Mouse (Mus musculus) thymus, postnatal 14 days (tissue): ENCODE data around the gene Coro1b.
A peak's percentile ranks its signal among the peaks of the same experiment; 100 is the strongest.

Experiments
- DNase-seq: peaks from one replicate; pipeline ENCODE4 v3.0.0; 2021

Gene Coro1b

GRCm38 (mm10) chr19:4148491-4148806 is at the start of gene Coro1b:
TSS of gene Coro1b (plus strand) at chr19:4148619.
- peak; percentile 96 for DNase-seq

GRCm38 (mm10) chr19:4099056-4099455 is 49.4 kb upstream of the Coro1b start:
- DNase-seq: peak; percentile 96

GRCm38 (mm10) chr19:4099837-4100717 is 48.3 kb upstream of the Coro1b start, which contains the start of gene Pitpnm1:
TSS of gene Pitpnm1 (plus strand) at chr19:4099998.
- peak; percentile 87 for DNase-seq

GRCm38 (mm10) chr19:4100718-4101261 is 47.6 kb upstream of the Coro1b start:
- peak; percentile 75 for DNase-seq

- no peak for DNase-seq
Measured at GRCm38 (mm10) chr19:4101466-4101865, 47.0 kb upstream of the Coro1b start.

- no peak for DNase-seq
Measured at GRCm38 (mm10) chr19:4102049-4102448, 46.4 kb upstream of the Coro1b start.

GRCm38 (mm10) chr19:4102626-4103025 is 45.8 kb upstream of the Coro1b start:
- no peak for DNase-seq

GRCm38 (mm10) chr19:4103294-4103693 is 45.1 kb upstream of the Coro1b start:
- no peak for DNase-seq

GRCm38 (mm10) chr19:4103792-4104191 is 44.6 kb upstream of the Coro1b start:
- peak; percentile 60 for DNase-seq

- DNase-seq: no peak
Measured at GRCm38 (mm10) chr19:4104675-4105194, 43.7 kb upstream of the Coro1b start.

- DNase-seq: no peak
Measured at GRCm38 (mm10) chr19:4106654-4107053, 41.8 kb upstream of the Coro1b start.

GRCm38 (mm10) chr19:4108535-4108934 is 39.9 kb upstream of the Coro1b start:
- DNase-seq: no peak

GRCm38 (mm10) chr19:4112063-4112960 is 36.1 kb upstream of the Coro1b start:
- DNase-seq: no peak

- DNase-seq: no peak
Measured at GRCm38 (mm10) chr19:4113186-4113805, 35.1 kb upstream of the Coro1b start.

GRCm38 (mm10) chr19:4113806-4114230 is 34.6 kb upstream of the Coro1b start:
- DNase-seq: peak; percentile 52

GRCm38 (mm10) chr19:4114551-4114950 is 33.9 kb upstream of the Coro1b start:
- no peak for DNase-seq

- DNase-seq: no peak
Measured at GRCm38 (mm10) chr19:4115144-4115543, 33.3 kb upstream of the Coro1b start.

GRCm38 (mm10) chr19:4115816-4116215 is 32.6 kb upstream of the Coro1b start:
- DNase-seq: no peak

GRCm38 (mm10) chr19:4117006-4117405 is 31.4 kb upstream of the Coro1b start:
- DNase-seq: no peak

- no peak for DNase-seq
Measured at GRCm38 (mm10) chr19:4118350-4118749, 30.1 kb upstream of the Coro1b start.

- peak; percentile 48 for DNase-seq
Measured at GRCm38 (mm10) chr19:4119716-4120487, 28.5 kb upstream of the Coro1b start.

GRCm38 (mm10) chr19:4120496-4120895 is 27.9 kb upstream of the Coro1b start:
- DNase-seq: no peak
